Mouse (Mus musculus): ENCODE measurements around the gene Hoxa13. TPM values are rescaled to one million over a fixed set of nuclear protein-coding genes. Genes with fewer than 3 reads are reported as not detected.

Gene Hoxa13
- total and polyA plus RNA-seq, 3 experiments, result not detected

- TF ChIP-seq GABPA (IDR thresholded peaks at IDR 0.05; ENCODE audit: low read depth, low read length) (no peak), ZMIZ1 (IDR thresholded peaks at IDR 0.05; ENCODE audit: low read depth, low read length) (no peak), USF1 (IDR thresholded peaks at IDR 0.05; ENCODE audit: low read depth, low read length) (no peak), POLR2AphosphoS5 (IDR thresholded peaks at IDR 0.05; ENCODE audit: borderline replicate concordance, low read depth, low read length) (no peak), EP300 (IDR thresholded peaks at IDR 0.05; ENCODE audit: low read depth in 1 of 2, low read length in 2 of 2) (no peak), POLR2A (IDR thresholded peaks at IDR 0.05; ENCODE audit: control insufficient read depth in 1 of 2, insufficient read depth in 1 of 2, low read depth in 1 of 2, low read length in 2 of 2, poor library complexity in 1 of 2) (no peak), RAD21 (IDR thresholded peaks at IDR 0.05; ENCODE audit: low read depth, low read length) (no peak), GATA1 (IDR thresholded peaks at IDR 0.05; ENCODE audit: low read depth, low read length) (no peak), ZKSCAN1 (IDR thresholded peaks at IDR 0.05; ENCODE audit: low read depth, low read length) (no peak), ELF1 (IDR thresholded peaks at IDR 0.05; ENCODE audit: low read depth, low read length) (no peak)
- no peak overlapping the region for H3K9ac ChIP-seq (ENCODE audit: control insufficient read depth, low read depth, low read length, poor library complexity, severe bottlenecking)
- no peaks in the 10 kb centered on the region for H3K36me3 ChIP-seq (ENCODE audit: control insufficient read depth in 1 of 2, insufficient read depth in 2 of 2, low read length in 2 of 2)
- no peak overlapping the region for H3K27ac ChIP-seq (ENCODE audit: control insufficient read depth, low read depth, low read length)
- no peaks in the 10 kb centered on the region for H3K4me1 ChIP-seq (ENCODE audit: control insufficient read depth in 1 of 2, insufficient read depth in 2 of 2, low read length in 2 of 2)
- no peaks in the 10 kb centered on the region for H3K9me3 ChIP-seq (replicated peaks; ENCODE audit: insufficient read depth, low read length)
- no peaks in the 10 kb centered on the region for H3K79me2 ChIP-seq (ENCODE audit: control insufficient read depth, insufficient read depth, low read length, poor library complexity)
- no peak for DNase-seq (ENCODE audit: low read depth, low spot score)
- H3K4me3 ChIP-seq (ENCODE audit: control insufficient read depth in 1 of 2, insufficient read depth in 1 of 2, low read depth in 2 of 2, low read length in 2 of 2), result no peak overlapping the region
- H3K27me3 ChIP-seq (ENCODE audit: control insufficient read depth in 1 of 2, insufficient read depth in 2 of 2, low read length in 2 of 2), result no peaks in the 10 kb centered on the region
Observed at GRCm38 (mm10) chr6:52273656-52274280, 13.1 kb upstream of the Hoxa13 start.

- no peak overlapping the region for H3K4me3 ChIP-seq (ENCODE audit: control insufficient read depth in 1 of 2, insufficient read depth in 1 of 2, low read depth in 2 of 2, low read length in 2 of 2)
- H3K9me3 ChIP-seq (replicated peaks; ENCODE audit: insufficient read depth, low read length), result no peaks in the 10 kb centered on the region
- TF ChIP-seq ZC3H11A (IDR thresholded peaks at IDR 0.05; ENCODE audit: low read depth, low read length), result no peak
- TF ChIP-seq EP300 (IDR thresholded peaks at IDR 0.05; ENCODE audit: low read depth in 1 of 2, low read length in 2 of 2), result no peak
- TF ChIP-seq ELF1 (IDR thresholded peaks at IDR 0.05; ENCODE audit: low read depth, low read length), result no peak
- no peak for TF ChIP-seq NELFE (IDR thresholded peaks at IDR 0.05; ENCODE audit: low read depth, low read length)
- no peak for TF ChIP-seq MEF2A (IDR thresholded peaks at IDR 0.05; ENCODE audit: extremely low read depth, insufficient replicate concordance, low read depth, low read length, poor library complexity, severe bottlenecking)
- no peak for TF ChIP-seq USF2 (IDR thresholded peaks at IDR 0.05; ENCODE audit: borderline replicate concordance in 1 of 2, insufficient read depth in 1 of 2, low read depth in 1 of 2, low read length in 2 of 2)
- no peak for TF ChIP-seq MAZ (IDR thresholded peaks at IDR 0.05; ENCODE audit: low read depth, low read length)
- no peak for TF ChIP-seq BHLHE40 (IDR thresholded peaks at IDR 0.05; ENCODE audit: borderline replicate concordance, low read depth, low read length)
- no peak for TF ChIP-seq HCFC1 (IDR thresholded peaks at IDR 0.05; ENCODE audit: low read depth, low read length)
- TF ChIP-seq RAD21 (IDR thresholded peaks at IDR 0.05; ENCODE audit: low read depth, low read length), result no peak
- no peak for TF ChIP-seq GATA1 (IDR thresholded peaks at IDR 0.05; ENCODE audit: low read depth, low read length)
- no peak for TF ChIP-seq E2F4 (IDR thresholded peaks at IDR 0.05; ENCODE audit: borderline replicate concordance, low read depth, low read length)
- no peak for TF ChIP-seq RCOR1 (IDR thresholded peaks at IDR 0.05; ENCODE audit: low read depth, low read length)
- TF ChIP-seq ZNF384 (IDR thresholded peaks at IDR 0.05; ENCODE audit: low read depth, low read length), result no peak
- TF ChIP-seq SIN3A (IDR thresholded peaks at IDR 0.05; ENCODE audit: low read length), result no peak
- no peaks in the 10 kb centered on the region for H3K79me2 ChIP-seq (ENCODE audit: control insufficient read depth, insufficient read depth, low read length, poor library complexity)
- H3K9ac ChIP-seq (ENCODE audit: control insufficient read depth, low read depth, low read length, poor library complexity, severe bottlenecking), result no peak overlapping the region
- DNase-seq (ENCODE audit: low read depth, low spot score), result no peak
- no peaks in the 10 kb centered on the region for H3K27me3 ChIP-seq (ENCODE audit: control insufficient read depth in 1 of 2, insufficient read depth in 2 of 2, low read length in 2 of 2)
- H3K27ac ChIP-seq (ENCODE audit: control insufficient read depth, low read depth, low read length), result no peak overlapping the region
- H3K4me1 ChIP-seq (ENCODE audit: control insufficient read depth in 1 of 2, insufficient read depth in 2 of 2, low read length in 2 of 2), result no peaks in the 10 kb centered on the region
- no peaks in the 10 kb centered on the region for H3K36me3 ChIP-seq (ENCODE audit: control insufficient read depth in 1 of 2, insufficient read depth in 2 of 2, low read length in 2 of 2)
Observed at GRCm38 (mm10) chr6:52272766-52273655, 12.3 kb upstream of the Hoxa13 start.
